Mouse (Mus musculus) stomach, embryonic 16.5 days (tissue): ENCODE results near the gene Shisa4. TPM values are rescaled to one million over a fixed set of nuclear protein-coding genes. Genes with fewer than 3 reads are reported as not detected.
"Not testable (repeated sequence)": the region's sequence is repeated elsewhere in the genome, so short reads cannot be mapped to it uniquely, and the experiment has no call there.

ENCODE experiments used
- ATAC-seq: fragments of 200-750 bp; cut with Nextera tagmentation; 2 replicates; pipeline ENCODE4 v1.8.0; 2017; ENCODE audit warnings: moderate number of reproducible peaks, moderate TSS enrichment; ENCODE audit not compliant: insufficient read depth, low FRiP score
- H3K27ac ChIP-seq: fragments of 300-500 bp; sonication (generic); 2 replicates; pipeline ENCODE4 v1.5.1; 2014; ENCODE audit warnings: low read length
- H3K27me3 ChIP-seq: fragments of 300-500 bp; sonication (generic); 2 replicates; pipeline ENCODE4 v1.6.1; 2014; ENCODE audit warnings: low read length, control low read depth, mixed read lengths; ENCODE audit not compliant: control insufficient read depth, insufficient read depth
- H3K36me3 ChIP-seq: fragments of 300-500 bp; sonication (generic); 2 replicates; pipeline ENCODE4 v1.6.1; 2014; ENCODE audit warnings: low read length; ENCODE audit not compliant: control insufficient read depth, insufficient read depth
- H3K4me1 ChIP-seq: fragments of 300-500 bp; sonication (generic); 2 replicates; pipeline ENCODE4 v1.6.1; 2014; ENCODE audit warnings: low read length, control low read depth, mixed read lengths; ENCODE audit not compliant: control insufficient read depth, insufficient read depth
- H3K4me2 ChIP-seq: fragments of 300-500 bp; sonication (generic); 2 replicates; pipeline ENCODE4 v1.6.1; 2014; ENCODE audit warnings: low read depth, low read length, mixed read lengths
- H3K4me3 ChIP-seq: fragments of 300-500 bp; sonication (generic); replicated peaks from 2 replicates; pipeline ENCODE4 v1.5.1; 2014; ENCODE audit warnings: mild to moderate bottlenecking, low read length
- H3K9ac ChIP-seq: fragments of 300-500 bp; sonication (generic); 2 replicates; pipeline ENCODE4 v1.6.1; 2014; ENCODE audit warnings: low read length
- H3K9me3 ChIP-seq: fragments of 300-500 bp; sonication (generic); replicated peaks from 2 replicates; pipeline ENCODE4 v1.6.1; 2016; ENCODE audit warnings: low read length, control low read depth; ENCODE audit not compliant: control insufficient read depth
- WGBS: fragments of 180-500 bp; shearing (Covaris S2); extraction: QIAGEN DNeasy Blood & Tissue Kit; methylation state at CpG from one replicate; pipeline ENCODE4 v1.1.7; 2014; 5-methylcytosine and 5-hydroxymethylcytosine counted together
- polyA plus RNA-seq: library from polyadenylated mRNA; unstranded; fragments of >200 nt; fragmentation: Nextera tagmentation; extraction: Ambion mirVana; gene quantifications from 2 replicates; pipeline ENCODE4 v1.2.1, GENCODE M21; 2015

Gene Shisa4
- polyA plus RNA-seq, 1 experiment from 2014 or later = 37.2 TPM

- Histone ChIP-seq H3K27ac (no peak overlapping the region), H3K4me2 (no peak overlapping the region), H3K9ac (no peak overlapping the region), H3K4me1 (no peaks in the 10 kb centered on the region), H3K4me3 (no peak overlapping the region), H3K27me3 (no peaks in the 10 kb centered on the region), H3K9me3 (no peaks in the 10 kb centered on the region), H3K36me3 (peaks cover 38% of the 10 kb centered on the region)
- WGBS = 83% methylated on average over 9 of the region's 9 CpGs
- no peak for ATAC-seq
These were observed 10.1 kb upstream of the Shisa4 start for GRCm38 (mm10) chr1:135385161-135385560.

GRCm38 (mm10) chr1:135384171-135384570 lies 9.1 kb upstream of the Shisa4 start:
- Histone ChIP-seq H3K27ac (no peak overlapping the region), H3K4me1 (no peaks in the 10 kb centered on the region), H3K9ac (no peak overlapping the region), H3K4me2 (no peak overlapping the region), H3K36me3 (peaks cover 30% of the 10 kb centered on the region), H3K4me3 (no peak overlapping the region), H3K9me3 (no peaks in the 10 kb centered on the region), H3K27me3 (no peaks in the 10 kb centered on the region)
- 94% methylated on average over 5 of the region's 5 CpGs for WGBS
- no peak for ATAC-seq

GRCm38 (mm10) chr1:135381560-135381959 lies 6.5 kb upstream of the Shisa4 start:
- not testable (repeated sequence) for H3K27me3 ChIP-seq, H3K4me1 ChIP-seq, H3K4me3 ChIP-seq, H3K27ac ChIP-seq, H3K9me3 ChIP-seq, ATAC-seq, H3K9ac ChIP-seq, H3K4me2 ChIP-seq
- 64% methylated on average over 6 of the region's 6 CpGs for WGBS
- peaks cover 17% of the 10 kb centered on the region for H3K36me3 ChIP-seq

- H3K36me3 ChIP-seq = peaks cover 7% of the 10 kb centered on the region; the same call in 1 of the 2 replicates
- H3K4me2 ChIP-seq = no peak overlapping the region
- WGBS = 74% methylated on average over 15 of the region's 15 CpGs
- no peaks in the 10 kb centered on the region for H3K9me3 ChIP-seq
- H3K9ac ChIP-seq = no peak overlapping the region
- no peaks in the 10 kb centered on the region for H3K27me3 ChIP-seq
- ATAC-seq = no peak
- H3K4me3 ChIP-seq = no peak overlapping the region
- no peak overlapping the region for H3K27ac ChIP-seq
- peaks cover 2% of the 10 kb centered on the region; the same call in 1 of the 2 replicates for H3K4me1 ChIP-seq
These were observed 5.3 kb upstream of the Shisa4 start for GRCm38 (mm10) chr1:135380071-135380991.

- Histone ChIP-seq H3K4me2 (no peak overlapping the region), H3K36me3 (no peaks in the 10 kb centered on the region; the same call in 1 of the 2 replicates), H3K4me3 (no peak overlapping the region), H3K27ac (no peak overlapping the region), H3K27me3 (no peaks in the 10 kb centered on the region), H3K9ac (no peak overlapping the region), H3K9me3 (no peaks in the 10 kb centered on the region), H3K4me1 (peaks cover 6% of the 10 kb centered on the region; the same call in 1 of the 2 replicates)
- ATAC-seq = no peak
- 40% methylated on average over 2 of the region's 2 CpGs for WGBS
These were observed 4.0 kb upstream of the Shisa4 start for GRCm38 (mm10) chr1:135379048-135379447.

- Histone ChIP-seq H3K4me2 (no peak overlapping the region), H3K9ac (no peak overlapping the region), H3K4me3 (no peak overlapping the region), H3K27ac (no peak overlapping the region), H3K9me3 (no peaks in the 10 kb centered on the region), H3K27me3 (no peaks in the 10 kb centered on the region), H3K4me1 (peaks cover 9% of the 10 kb centered on the region; the same call in 1 of the 2 replicates), H3K36me3 (no peaks in the 10 kb centered on the region)
- ATAC-seq = no peak
- 46% methylated on average over 9 of the region's 9 CpGs for WGBS
These were observed 3.5 kb upstream of the Shisa4 start for GRCm38 (mm10) chr1:135378576-135378975.

- 0 out of 2 replicates have a peak, but pooled peaks have one; percentile 4 for ATAC-seq
- Histone ChIP-seq H3K4me2 (peak overlapping the region; percentile 82), H3K9ac (peak overlapping the region; percentile 88), H3K27me3 (no peaks in the 10 kb centered on the region), H3K4me1 (peaks cover 18% of the 10 kb centered on the region), H3K9me3 (no peaks in the 10 kb centered on the region), H3K36me3 (no peaks in the 10 kb centered on the region), H3K4me3 (peak overlapping the region; percentile 68), H3K27ac (peak overlapping the region; percentile 56)
- WGBS = 3% methylated on average over 19 of the region's 19 CpGs
These were observed 716 bp downstream of the Shisa4 start for GRCm38 (mm10) chr1:135374175-135374867.

- H3K27ac ChIP-seq = no peak overlapping the region
- H3K36me3 ChIP-seq = no peaks in the 10 kb centered on the region
- WGBS = 71% methylated on average over 4 of the region's 4 CpGs
- no peak for ATAC-seq
- H3K4me3 ChIP-seq = no peak overlapping the region
- H3K4me2 ChIP-seq = peak overlapping the region; percentile 29; the same call in 1 of the 2 replicates
- H3K4me1 ChIP-seq = peaks cover 24% of the 10 kb centered on the region
- no peaks in the 10 kb centered on the region for H3K9me3 ChIP-seq
- no peaks in the 10 kb centered on the region for H3K27me3 ChIP-seq
- H3K9ac ChIP-seq = 0 out of 2 replicates have a peak overlapping the region, but pooled peaks have one; percentile 4
These were observed 1.8 kb downstream of the Shisa4 start for GRCm38 (mm10) chr1:135373171-135373677.

GRCm38 (mm10) chr1:135369415-135369814 lies 5.6 kb downstream of the Shisa4 start:
- H3K4me1 ChIP-seq = peaks cover 19% of the 10 kb centered on the region
- H3K27ac ChIP-seq = 0 out of 2 replicates have a peak overlapping the region, but pooled peaks have one; percentile 27
- WGBS = 61% methylated on average over 5 of the region's 5 CpGs
- no peaks in the 10 kb centered on the region for H3K36me3 ChIP-seq
- no peak for ATAC-seq
- H3K27me3 ChIP-seq = no peaks in the 10 kb centered on the region
- no peaks in the 10 kb centered on the region for H3K9me3 ChIP-seq
- H3K4me3 ChIP-seq = no peak overlapping the region
- H3K9ac ChIP-seq = no peak overlapping the region
- no peak overlapping the region for H3K4me2 ChIP-seq
